ENCODE assay signal across 8 mouse cellular contexts in genomic region chr10:41933536-41933935, GRCm38 (mm10).
DNase-seq lines count a peak whose midpoint lies in the region; ATAC-seq and TF ChIP-seq lines count a peak whose summit lies in the region.

No protein-coding gene starts in this region.

- TF ChIP-seq CTCF in E14TG2a.4 (conservative IDR thresholded peaks at IDR 0.05; ENCODE audit: low read length) = peak; percentile 93

- peak overlapping the region; percentile 23; the same call in 1 of the 2 replicates for H3K27ac ChIP-seq in kidney, embryonic 16.5 days (ENCODE audit: low read length)

- H3K27me3 ChIP-seq in E14TG2a.4 (ENCODE audit: insufficient read depth, low read length) = no peaks in the 10 kb centered on the region
- no peaks in the 10 kb centered on the region for H3K27me3 ChIP-seq in kidney, embryonic 16.5 days (ENCODE audit: insufficient read depth, low read length)
- H3K27me3 ChIP-seq in splenic B cell, adult 2 months (ENCODE audit: control insufficient read depth, insufficient read depth, low read length, poor library complexity, severe bottlenecking) = no peaks in the 10 kb centered on the region

- peaks cover 15% of the 10 kb centered on the region for H3K4me1 ChIP-seq in E14TG2a.4 (replicated peaks; ENCODE audit: low read depth, low read length)
- peaks cover 38% of the 10 kb centered on the region for H3K4me1 ChIP-seq in kidney, embryonic 16.5 days (ENCODE audit: insufficient read depth, low read length)

- WGBS in kidney, embryonic 16.5 days = 58% methylated on average over 6 of the region's 6 CpGs

- no peaks in the 10 kb centered on the region for H3K36me3 ChIP-seq in E14TG2a.4 (ENCODE audit: insufficient read depth, low read length)
- H3K36me3 ChIP-seq in kidney, embryonic 16.5 days (ENCODE audit: insufficient read depth, low read length) = no peaks in the 10 kb centered on the region
- no peaks in the 10 kb centered on the region for H3K36me3 ChIP-seq in splenic B cell, adult 2 months (ENCODE audit: control insufficient read depth, insufficient read depth, low read length, poor library complexity, severe bottlenecking)

- no peak overlapping the region for H3K4me2 ChIP-seq in kidney, embryonic 16.5 days (replicated peaks; ENCODE audit: low read depth, low read length)

- no peaks in the 10 kb centered on the region for H3K9me3 ChIP-seq in E14TG2a.4 (ENCODE audit: low read length)
- H3K9me3 ChIP-seq in kidney, embryonic 16.5 days (ENCODE audit: low read length) = no peaks in the 10 kb centered on the region

- H3K4me3 ChIP-seq in E14TG2a.4 (replicated peaks; ENCODE audit: low read length) = no peak overlapping the region
- no peak overlapping the region for H3K4me3 ChIP-seq in kidney, embryonic 16.5 days (ENCODE audit: low read length)

- peak; percentile 62 for DNase-seq in gastrocnemius, adult 18-20 months (ENCODE audit: low spot score)
- DNase-seq in gastrocnemius, postnatal 25 days = no peak
- DNase-seq in cerebellum, adult 18-20 months = peak; percentile 59 to 72
- DNase-seq in gastrocnemius, postnatal 10 days = peak; percentile 69
- DNase-seq in lung, postnatal 14 days = peak; percentile 73
- peak; percentile 69 for DNase-seq in splenic B cell, adult 2 months (ENCODE audit: low read depth, low spot score)

- H3K9ac ChIP-seq in kidney, embryonic 16.5 days (replicated peaks; ENCODE audit: low read length) = no peak overlapping the region

- no peak for ATAC-seq in kidney, embryonic 16.5 days (ENCODE audit: low FRiP score, low TSS enrichment)
